Mouse (Mus musculus): Measurements from ENCODE around the gene Cby1.

DNA sequence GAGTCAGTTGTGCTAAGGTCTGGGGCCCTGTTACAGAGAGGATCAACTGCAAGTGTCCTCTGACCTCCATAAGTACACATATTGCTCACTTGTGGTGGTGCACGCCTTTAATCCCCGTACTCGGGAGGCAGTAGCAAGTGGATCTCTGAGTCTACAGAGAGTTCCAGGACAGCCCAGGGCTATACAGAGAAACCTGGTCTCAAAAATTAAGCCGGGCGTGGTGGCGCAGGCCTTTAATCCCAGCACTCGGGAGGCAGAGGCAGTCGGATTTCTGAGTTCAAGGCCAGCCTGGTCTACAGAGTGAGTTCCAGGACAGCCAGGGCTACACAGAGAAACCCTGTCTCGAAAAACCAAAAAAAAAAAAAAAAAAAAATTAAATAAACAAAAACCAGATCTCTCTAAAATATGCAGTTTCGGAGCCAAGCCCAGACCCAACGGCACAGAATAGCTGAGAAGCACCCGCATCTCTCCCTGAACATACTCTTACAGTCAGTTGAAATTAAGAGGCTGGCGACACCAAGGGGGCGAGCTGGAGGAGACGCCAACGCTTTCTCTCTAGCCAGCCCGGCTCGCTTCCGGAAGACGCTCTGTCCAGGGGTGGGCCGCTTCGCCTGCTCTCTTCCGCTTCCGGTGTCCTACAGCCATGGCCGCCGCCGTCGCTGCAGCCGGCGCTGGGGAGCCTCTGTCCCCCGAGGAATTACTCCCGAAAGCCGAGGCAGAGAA, 11.4 kb downstream of the Cby1 start, which contains the start of gene Tomm22:
- TF ChIP-seq CTCF (IDR thresholded peaks at IDR 0.05; ENCODE audit: low read depth, low read length) (no peak), POLR2A (IDR thresholded peaks at IDR 0.05; ENCODE audit: borderline replicate concordance, low read depth, low read length) (no peak)

Data from bone marrow macrophage, adult 2 months (primary cell).